11 mouse cellular contexts compared by ENCODE assay signal in the genomic region with DNA sequence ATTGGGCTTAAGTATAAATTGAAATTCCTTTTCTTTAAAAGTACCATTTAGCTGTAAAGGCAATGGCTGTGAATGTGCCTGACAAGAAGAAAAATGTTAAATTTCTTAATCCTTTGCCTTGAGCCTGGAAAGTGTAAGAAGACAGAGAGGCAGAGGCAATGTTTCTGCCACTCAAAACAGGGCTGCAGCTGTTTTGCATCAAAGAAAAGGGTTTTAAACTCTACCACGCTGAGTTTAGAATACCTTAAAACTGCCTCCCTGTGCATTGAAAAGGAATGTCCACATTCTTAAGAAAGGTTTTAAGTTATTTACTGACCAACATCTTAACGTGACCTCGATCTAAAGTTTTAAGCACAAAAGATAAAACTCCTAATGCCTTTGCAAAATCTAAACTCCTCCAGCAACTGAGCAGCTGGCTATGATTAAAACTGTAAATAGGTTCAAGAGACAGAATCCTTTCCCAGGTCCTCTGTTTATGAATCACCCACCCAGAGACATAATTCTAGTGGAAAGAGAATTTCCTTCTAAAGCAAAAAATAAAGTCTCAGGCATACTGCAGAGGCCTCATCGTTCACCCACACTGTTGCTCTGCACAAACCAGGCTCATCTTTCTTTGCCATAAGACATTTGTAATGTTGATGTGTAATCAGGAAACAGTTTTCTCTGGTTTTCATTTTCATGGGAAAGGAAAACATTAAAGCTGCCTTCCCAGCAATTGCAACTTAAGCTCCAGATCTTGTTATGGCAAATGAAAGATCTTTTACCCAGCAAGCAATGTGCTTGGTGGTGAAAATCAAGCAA. TPM values are rescaled to one million over a fixed set of nuclear protein-coding genes. Genes with fewer than 3 reads are reported as not detected.
DNase-seq lines count a peak whose midpoint lies in the region; ATAC-seq and TF ChIP-seq lines count a peak whose summit lies in the region.
"Had no signal": no experiment of that assay in that cellular context is flagged by ENCODE, and none has a peak within 500 bp of the region (broad histone marks: within the 10 kb centered on the region; RNA-seq: fewer than 3 reads in every experiment).

No protein-coding gene starts in this region.

- no peak overlapping the region for H3K4me2 ChIP-seq in heart, embryonic 13.5 days
- H3K4me2 ChIP-seq in midbrain, postnatal 0 days (ENCODE audit: low read depth, low read length, poor library complexity, severe bottlenecking), result no peak overlapping the region
- no peak overlapping the region for H3K4me2 ChIP-seq in limb, embryonic 11.5 days (ENCODE audit: low read depth, severe bottlenecking)

- no peak for DNase-seq in heart, adult 11 months
- no peak for DNase-seq in midbrain, embryonic 10.5 days (ENCODE audit: low spot score)
- no peak for DNase-seq in midbrain, postnatal 0 days (ENCODE audit: low spot score)
- DNase-seq in limb, embryonic 11.5 days (ENCODE audit: low spot score), result peak; percentile 43
- DNase-seq in cerebellum, adult 9-11 months, result no peak
- no peak for DNase-seq in retina, embryonic 14.5 days (ENCODE audit: low spot score)
- DNase-seq in right cerebral cortex, postnatal 14 days, result no peak
- DNase-seq: layer of hippocampus, adult 9-11 months had no signal

- H3K36me3 ChIP-seq in heart, embryonic 13.5 days, result no peaks in the 10 kb centered on the region
- H3K36me3 ChIP-seq in midbrain, embryonic 10.5 days, result no peaks in the 10 kb centered on the region
- H3K36me3 ChIP-seq in midbrain, postnatal 0 days (ENCODE audit: insufficient read depth, low read length), result no peaks in the 10 kb centered on the region
- no peaks in the 10 kb centered on the region for H3K36me3 ChIP-seq in limb, embryonic 11.5 days (ENCODE audit: control insufficient read depth, insufficient read depth, low read length)

- 36% methylated on average over 4 of the region's 4 CpGs for WGBS in heart, embryonic 13.5 days
- WGBS in midbrain, embryonic 10.5 days, result 41% methylated on average over 4 of the region's 4 CpGs
- 43% methylated on average over 4 of the region's 4 CpGs for WGBS in midbrain, postnatal 0 days
- 6% methylated on average over 4 of the region's 4 CpGs for WGBS in limb, embryonic 11.5 days

- H3K27me3 ChIP-seq in heart, embryonic 13.5 days (replicated peaks), result no peaks in the 10 kb centered on the region
- H3K27me3 ChIP-seq in midbrain, embryonic 10.5 days (ENCODE audit: low read depth, poor library complexity, severe bottlenecking), result no peaks in the 10 kb centered on the region
- H3K27me3 ChIP-seq in midbrain, postnatal 0 days (ENCODE audit: insufficient read depth, low read length), result no peaks in the 10 kb centered on the region
- H3K27me3 ChIP-seq in limb, embryonic 11.5 days (ENCODE audit: control insufficient read depth, insufficient read depth, low read length), result no peaks in the 10 kb centered on the region
- H3K27me3 ChIP-seq: megakaryocyte, embryonic 14.5 days had no signal

- peaks cover 18% of the 10 kb centered on the region for H3K4me1 ChIP-seq in heart, embryonic 13.5 days
- peaks cover 15% of the 10 kb centered on the region for H3K4me1 ChIP-seq in midbrain, embryonic 10.5 days
- no peaks in the 10 kb centered on the region for H3K4me1 ChIP-seq in midbrain, postnatal 0 days (ENCODE audit: insufficient read depth, low read length)
- peaks cover 4% of the 10 kb centered on the region; the same call in 1 of the 2 replicates for H3K4me1 ChIP-seq in limb, embryonic 11.5 days (ENCODE audit: control insufficient read depth, insufficient read depth, low read length)
- H3K4me1 ChIP-seq: megakaryocyte, embryonic 14.5 days had no signal

- no peak for TF ChIP-seq CTCF in midbrain, postnatal 0 days (IDR thresholded peaks at IDR 0.05)

- no peaks in the 10 kb centered on the region for H3K9me3 ChIP-seq in heart, embryonic 13.5 days
- H3K9me3 ChIP-seq in midbrain, embryonic 10.5 days (replicated peaks), result no peaks in the 10 kb centered on the region
- no peaks in the 10 kb centered on the region for H3K9me3 ChIP-seq in midbrain, postnatal 0 days (ENCODE audit: low read length)
- no peaks in the 10 kb centered on the region for H3K9me3 ChIP-seq in limb, embryonic 11.5 days (ENCODE audit: control insufficient read depth, low read length)
- H3K9me3 ChIP-seq: megakaryocyte, embryonic 14.5 days had no signal

- no peak overlapping the region for H3K9ac ChIP-seq in heart, embryonic 13.5 days
- no peak overlapping the region for H3K9ac ChIP-seq in midbrain, postnatal 0 days (replicated peaks; ENCODE audit: low read length, poor library complexity, severe bottlenecking)
- H3K9ac ChIP-seq in limb, embryonic 11.5 days (ENCODE audit: low read length), result no peak overlapping the region

- H3K27ac ChIP-seq in heart, embryonic 13.5 days (replicated peaks), result peak overlapping the region; percentile 80
- peak overlapping the region; percentile 28; the same call in 1 of the 2 replicates for H3K27ac ChIP-seq in midbrain, embryonic 10.5 days (replicated peaks)
- no peak overlapping the region for H3K27ac ChIP-seq in midbrain, postnatal 0 days (ENCODE audit: low read depth, low read length)
- H3K27ac ChIP-seq in limb, embryonic 11.5 days (replicated peaks; ENCODE audit: low read depth, low read length), result peak overlapping the region; percentile 85

- no peak overlapping the region for H3K4me3 ChIP-seq in heart, embryonic 13.5 days
- H3K4me3 ChIP-seq in midbrain, embryonic 10.5 days, result no peak overlapping the region
- no peak overlapping the region for H3K4me3 ChIP-seq in midbrain, postnatal 0 days (ENCODE audit: low read depth, low read length)
- no peak overlapping the region for H3K4me3 ChIP-seq in limb, embryonic 11.5 days (ENCODE audit: low read depth, low read length)
- H3K4me3 ChIP-seq: erythroblast, embryonic 14.5 days; megakaryocyte, embryonic 14.5 days had no signal

- ATAC-seq in heart, embryonic 13.5 days (ENCODE audit: extremely low read depth, insufficient number of reproducible peaks, low FRiP score, low TSS enrichment), result no peak
- no peak for ATAC-seq in midbrain, postnatal 0 days (ENCODE audit: low FRiP score)
- peak; percentile 60; the same call in 1 of the 2 replicates for ATAC-seq in limb, embryonic 11.5 days (ENCODE audit: insufficient number of reproducible peaks, low FRiP score, low TSS enrichment, low read depth)

RNA-seq across cellular contexts. Expression of gene Wdr75, which starts 34.1 kb away (rescaled TPM):
- polyA plus RNA-seq in heart, embryonic 13.5 days (2015; fragmentation: Nextera tagmentation; extraction: Ambion mirVana), result 39.2 and 45.4 TPM in 2 replicates
- polyA plus RNA-seq in midbrain, embryonic 10.5 days (2016; fragmentation: Nextera tagmentation; extraction: Ambion mirVana), result 85.3 and 91.4 TPM in 2 replicates
- 159 and 237 TPM in 2 replicates for total RNA-seq in midbrain, postnatal 0 days (2014; rRNA removed)
- polyA plus RNA-seq in midbrain, postnatal 0 days (2015; fragmentation: Nextera tagmentation; extraction: Ambion mirVana), result 36.6 and 38.1 TPM in 2 replicates
- 91.2 and 98.2 TPM in 2 replicates for polyA plus RNA-seq in limb, embryonic 11.5 days (2014; fragmentation: Nextera tagmentation; extraction: Ambion mirVana)
